Mouse (Mus musculus) cortical plate, adult 2 months (tissue): Measurements from ENCODE around the gene Slc16a13.

Experiments
- CTCF ChIP-seq: fragments of 200-500 bp; IDR thresholded peaks from 2 replicates; pipeline ENCODE4 v1.5.1; 2011; ENCODE audit warnings: mild to moderate bottlenecking, control low read depth, low read length; ENCODE audit not compliant: insufficient read depth; ENCODE audit errors: extremely low read depth
- POLR2A ChIP-seq: fragments of 200-500 bp; IDR thresholded peaks from 2 replicates; pipeline ENCODE4 v1.6.1; 2011; ENCODE audit warnings: mild to moderate bottlenecking, low read length, control low read depth; ENCODE audit not compliant: insufficient read depth; ENCODE audit errors: extremely low read depth

GRCm38 (mm10) chr11:70232546-70232945, 11.7 kb upstream of the Slc16a13 start:
- TF ChIP-seq CTCF, result no peak
- no peak for TF ChIP-seq POLR2A
